Mouse (Mus musculus): ENCODE data around the gene Flot1.

Flot1 gene

GRCm38 (mm10) chr17:35869346-35870067, 46.5 kb downstream of the Flot1 start:
- no peak for DNase-seq

- DNase-seq: no peak
Measured at GRCm38 (mm10) chr17:35870151-35870883, 47.3 kb downstream of the Flot1 start.

DNA sequence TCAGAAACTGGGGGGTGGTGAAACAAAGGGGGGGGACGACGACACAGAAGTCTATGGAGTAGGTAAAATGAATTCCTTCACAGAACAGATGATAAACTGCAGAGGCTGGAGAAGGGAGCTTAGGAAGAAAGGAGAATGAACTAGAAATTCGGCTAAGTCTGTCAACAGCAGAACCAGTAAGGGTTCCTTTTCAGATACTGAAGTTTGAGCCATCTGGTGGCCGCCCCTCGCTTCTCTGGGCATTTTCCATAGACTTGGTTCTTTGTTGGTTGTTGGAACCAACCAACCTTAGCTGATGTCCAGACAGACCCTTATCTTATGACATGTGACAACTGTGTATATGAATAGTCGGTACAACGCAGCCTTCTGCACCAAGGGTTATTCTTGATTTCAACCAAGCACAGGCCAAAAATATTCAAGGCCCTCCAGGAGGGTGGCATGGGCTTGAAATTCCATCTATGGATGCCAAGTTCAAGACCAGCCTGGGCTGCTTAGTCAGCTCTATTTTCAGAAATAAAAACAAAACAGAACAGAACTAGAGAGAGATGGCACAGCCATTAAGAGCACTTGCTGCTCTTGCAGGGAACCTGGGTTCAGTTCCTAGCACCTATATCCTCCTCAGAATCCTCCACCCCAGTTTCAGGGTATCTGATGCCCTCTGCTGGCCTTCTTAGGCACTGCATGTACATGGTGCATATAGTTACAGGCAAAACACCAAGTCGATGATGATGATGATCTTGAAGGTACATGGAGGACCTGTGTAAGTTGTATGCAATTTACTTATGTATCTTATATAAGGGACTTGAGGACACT, 48.1 kb downstream of the Flot1 start:
- DNase-seq: no peak

DNA sequence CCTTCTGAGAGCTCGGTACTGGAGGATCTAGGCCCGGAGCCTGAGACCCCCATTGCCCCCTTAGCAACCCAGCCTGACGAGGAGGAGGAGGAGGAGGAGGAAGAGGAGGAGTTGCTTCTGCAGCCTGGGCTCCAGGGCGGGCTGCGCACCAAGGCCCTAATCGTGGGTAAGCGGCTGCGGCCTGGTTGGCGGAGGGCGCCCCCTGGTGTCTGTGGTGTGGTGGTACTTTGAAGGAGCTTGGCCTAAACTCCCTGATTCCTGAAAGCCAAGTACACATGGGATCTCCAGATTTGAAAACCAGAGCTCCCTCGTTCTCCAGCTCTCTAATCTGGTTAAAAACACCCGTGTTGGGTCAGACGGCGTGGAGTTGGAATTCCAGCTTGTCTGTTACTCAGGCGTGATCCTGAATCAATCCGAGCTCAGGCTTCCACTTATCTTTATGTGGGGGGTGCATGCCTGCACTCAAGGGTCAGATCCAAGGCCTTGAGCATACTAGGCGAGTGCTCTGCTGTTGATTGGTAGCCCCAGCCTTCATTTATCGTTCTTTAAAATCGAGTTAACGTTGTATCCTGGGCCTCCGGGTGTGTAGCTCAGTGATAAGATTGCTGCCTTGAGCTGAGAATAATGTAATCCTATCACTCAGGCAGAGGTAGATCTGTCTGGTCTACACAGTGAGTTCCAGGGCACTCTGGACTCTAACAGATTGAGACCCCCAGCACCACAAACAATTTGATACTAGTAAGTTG, 50.9 kb downstream of the Flot1 start:
- peak; percentile 88 for DNase-seq

- DNase-seq: no peak
Measured at GRCm38 (mm10) chr17:35874721-35875120, 51.7 kb downstream of the Flot1 start.

DNA sequence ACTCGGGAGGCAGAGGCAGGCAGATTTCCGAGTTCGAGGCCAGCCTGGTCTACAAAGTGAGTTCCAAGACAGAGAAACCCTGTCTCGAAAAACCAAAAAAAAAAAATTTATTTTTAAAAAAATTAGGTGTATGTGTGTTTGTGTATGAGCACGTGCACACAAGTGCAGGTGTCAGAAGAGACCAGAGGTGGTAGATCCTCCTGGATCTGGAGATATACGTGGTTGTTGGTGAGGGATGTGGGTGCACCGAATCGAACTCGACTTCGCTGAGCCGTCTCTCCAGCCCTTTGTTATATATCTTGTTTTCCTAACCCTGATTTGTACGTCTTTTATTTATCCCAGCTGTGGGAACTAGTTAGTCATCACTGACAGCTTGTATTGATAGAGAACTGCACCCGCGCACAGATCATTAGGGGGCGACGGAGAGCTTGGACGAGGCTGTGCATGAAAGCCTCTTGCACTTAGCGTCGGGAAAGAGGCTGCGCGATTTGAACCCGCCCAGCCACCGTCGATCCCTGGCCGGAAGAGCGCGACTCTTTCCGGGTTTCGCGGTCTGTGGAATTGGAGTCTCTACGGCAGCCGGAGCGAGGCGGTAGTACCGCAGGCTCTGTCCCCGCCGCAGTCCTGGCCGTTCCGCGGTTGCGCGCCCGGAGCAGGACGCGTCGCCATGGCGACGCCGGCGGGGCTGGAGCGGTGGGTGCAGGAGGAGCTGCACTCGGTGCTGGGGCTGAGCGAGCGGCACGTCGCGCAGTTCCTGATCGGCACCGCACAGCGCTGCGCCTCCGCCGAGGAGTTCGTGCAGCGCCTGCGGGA, 56.4 kb downstream of the Flot1 start, which contains the start of gene Dhx16:
Gene Dhx16 (plus strand): TSS at position 575 of the 813 bp plus-strand sequence.
- peak; percentile 92 for DNase-seq
